ENCODE assay signal across 8 mouse cellular contexts in genomic region chr11:94468582-94469064, GRCm38 (mm10). TPM values are rescaled to one million over a fixed set of nuclear protein-coding genes. Genes with fewer than 3 reads are reported as not detected.
DNase-seq lines count a peak whose midpoint lies in the region; ATAC-seq lines count a peak whose summit lies in the region.

No protein-coding gene starts in this region.

- WGBS in neural tube, embryonic 14.5 days, result 16% methylated on average over 4 of the region's 4 CpGs
- WGBS in liver, embryonic 12.5 days (ENCODE audit: insufficient replicate concordance), result 35% methylated on average over 4 of the region's 4 CpGs

- H3K4me2 ChIP-seq in neural tube, embryonic 14.5 days (ENCODE audit: low read depth, low read length), result peak overlapping the region; percentile 41; the same call in 1 of the 2 replicates
- H3K4me2 ChIP-seq in liver, embryonic 12.5 days, result no peak overlapping the region

- H3K4me1 ChIP-seq in neural tube, embryonic 14.5 days (ENCODE audit: control insufficient read depth, insufficient read depth, low read length), result peaks cover 39% of the 10 kb centered on the region
- H3K4me1 ChIP-seq in liver, embryonic 12.5 days, result peaks cover 41% of the 10 kb centered on the region

- H3K9ac ChIP-seq in neural tube, embryonic 14.5 days (replicated peaks; ENCODE audit: low read depth, low read length), result no peak overlapping the region
- no peak overlapping the region for H3K9ac ChIP-seq in liver, embryonic 12.5 days

- H3K9me3 ChIP-seq in neural tube, embryonic 14.5 days (ENCODE audit: control insufficient read depth, low read length), result no peaks in the 10 kb centered on the region
- no peaks in the 10 kb centered on the region for H3K9me3 ChIP-seq in liver, embryonic 12.5 days (replicated peaks)

- peak overlapping the region; percentile 93 for H3K27ac ChIP-seq in neural tube, embryonic 14.5 days (ENCODE audit: low read depth, low read length)
- H3K27ac ChIP-seq in liver, embryonic 12.5 days, result no peak overlapping the region

- DNase-seq in cerebellum, adult 9-10 months, result peak; percentile 72
- DNase-seq in cerebellum, adult 11 months, result no peak
- DNase-seq in forelimb bud, embryonic 11.5 days (ENCODE audit: low read depth, low spot score), result peak; percentile 82
- peak; percentile 69 for DNase-seq in layer of hippocampus, postnatal 36 days
- no peak for DNase-seq in thymus, postnatal 14 days
- DNase-seq in adrenal gland, postnatal 25 days, result no peak

- H3K27me3 ChIP-seq in neural tube, embryonic 14.5 days (ENCODE audit: control insufficient read depth, insufficient read depth, low read length), result peaks cover 2% of the 10 kb centered on the region
- peaks cover 97% of the 10 kb centered on the region for H3K27me3 ChIP-seq in liver, embryonic 12.5 days (replicated peaks)

- H3K4me3 ChIP-seq in neural tube, embryonic 14.5 days (ENCODE audit: low read depth, low read length), result no peak overlapping the region
- H3K4me3 ChIP-seq in liver, embryonic 12.5 days, result no peak overlapping the region

- no peaks in the 10 kb centered on the region for H3K36me3 ChIP-seq in neural tube, embryonic 14.5 days (ENCODE audit: control insufficient read depth, insufficient read depth, low read length)
- no peaks in the 10 kb centered on the region for H3K36me3 ChIP-seq in liver, embryonic 12.5 days

- peak; percentile 89 for ATAC-seq in neural tube, embryonic 14.5 days (ENCODE audit: low read depth)
- ATAC-seq in liver, embryonic 12.5 days, result no peak

RNA-seq across cellular contexts. Expression of gene Cacna1g, which starts 5.4 kb away (rescaled TPM):
- 10 to 100 TPM; 65.7 to 81.0 TPM for total RNA-seq in layer of hippocampus, postnatal 36 days (2021)
- 14.3 and 22.5 TPM in 2 replicates for polyA plus RNA-seq in neural tube, embryonic 14.5 days (2014; fragmentation: Nextera tagmentation; extraction: Ambion mirVana)
- 2.5 and 3.2 TPM in 2 replicates for polyA plus RNA-seq in liver, embryonic 12.5 days (2016; fragmentation: Nextera tagmentation; extraction: Ambion mirVana)
- total RNA-seq in adrenal gland, postnatal 25 days (2021), result 0.24 and 1.0 TPM in 2 replicates

RNA-seq across cellular contexts. Expression of gene Spata20, which starts 17.4 kb away (rescaled TPM):
- total RNA-seq in layer of hippocampus, postnatal 36 days (2021), result under 1 TPM in 1 of 2 experiments, not detected in 1; 0.45 TPM
- polyA plus RNA-seq in neural tube, embryonic 14.5 days (2014; fragmentation: Nextera tagmentation; extraction: Ambion mirVana), result 0.09 and 0.26 TPM in 2 replicates
- not detected in 2 replicates for polyA plus RNA-seq in liver, embryonic 12.5 days (2016; fragmentation: Nextera tagmentation; extraction: Ambion mirVana)
- total RNA-seq in adrenal gland, postnatal 25 days (2021), result not detected in 2 replicates

RNA-seq across cellular contexts. Expression of gene Epn3, which starts 31.2 kb away (rescaled TPM):
- 1 to 10 TPM; 1.4 to 1.8 TPM for total RNA-seq in layer of hippocampus, postnatal 36 days (2021)
- polyA plus RNA-seq in neural tube, embryonic 14.5 days (2014; fragmentation: Nextera tagmentation; extraction: Ambion mirVana), result 0.68 and 0.82 TPM in 2 replicates
- not detected in 2 replicates for polyA plus RNA-seq in liver, embryonic 12.5 days (2016; fragmentation: Nextera tagmentation; extraction: Ambion mirVana)
- total RNA-seq in adrenal gland, postnatal 25 days (2021), result 14.6 and 18.7 TPM in 2 replicates

RNA-seq across cellular contexts. Expression of gene Mycbpap, which starts 52.9 kb away (rescaled TPM):
- 1 to 10 TPM; 2.8 to 3.6 TPM for total RNA-seq in layer of hippocampus, postnatal 36 days (2021)
- 1.7 and 2.0 TPM in 2 replicates for polyA plus RNA-seq in neural tube, embryonic 14.5 days (2014; fragmentation: Nextera tagmentation; extraction: Ambion mirVana)
- polyA plus RNA-seq in liver, embryonic 12.5 days (2016; fragmentation: Nextera tagmentation; extraction: Ambion mirVana), result 0.28 and 0.37 TPM in 2 replicates
- total RNA-seq in adrenal gland, postnatal 25 days (2021), result 5.9 and 8.5 TPM in 2 replicates

Comparison
In these comparisons a context has a peak if more than half of its experiments do, and no peak if none do; other contexts are left out.
1. DNase-seq: peak in cerebellum, adult 9-10 months (single experiment), forelimb bud, embryonic 11.5 days (single experiment) and layer of hippocampus, postnatal 36 days (2 of 2); none in cerebellum, adult 11 months (single experiment), thymus, postnatal 14 days (single experiment) and adrenal gland, postnatal 25 days (single experiment).
2. RNA of gene Cacna1g, which starts 5.4 kb away (total RNA-seq): 65.7 to 81.0 TPM in layer of hippocampus, postnatal 36 days; 0.24 to 1.0 TPM in adrenal gland, postnatal 25 days; every median in the first group is over 10 times any median in the second.